Mouse (Mus musculus) heart, embryonic 16.5 days (tissue): ENCODE data around the gene Sema4d. TPM values are rescaled to one million over a fixed set of nuclear protein-coding genes. Genes with fewer than 3 reads are reported as not detected.

ENCODE experiments used
- ATAC-seq: fragments of 200-750 bp; cut with Nextera tagmentation; replicated peaks from 2 replicates; pipeline ENCODE4 v1.8.0; 2017; ENCODE audit warnings: moderate number of reproducible peaks; ENCODE audit not compliant: insufficient read depth, low FRiP score; ENCODE audit errors: extremely low read depth
- H3K27ac ChIP-seq: fragments of 300-500 bp; sonication (generic); 2 replicates; pipeline ENCODE4 v1.5.1; 2014; ENCODE audit warnings: mild to moderate bottlenecking, low read length, control low read depth, moderate library complexity
- H3K27me3 ChIP-seq: fragments of 300-500 bp; sonication (generic); 2 replicates; pipeline ENCODE4 v1.6.1; 2014; ENCODE audit warnings: low read length, mixed read lengths; ENCODE audit not compliant: control insufficient read depth, insufficient read depth
- H3K36me3 ChIP-seq: fragments of 300-500 bp; sonication (generic); 2 replicates; pipeline ENCODE4 v1.6.1; 2014; ENCODE audit not compliant: control insufficient read depth, insufficient read depth
- H3K4me1 ChIP-seq: fragments of 300-500 bp; sonication (generic); 2 replicates; pipeline ENCODE4 v1.6.1; 2014; ENCODE audit warnings: low read length, mixed read lengths; ENCODE audit not compliant: control insufficient read depth, insufficient read depth
- H3K4me2 ChIP-seq: fragments of 300-500 bp; sonication (generic); 2 replicates; pipeline ENCODE4 v1.6.1; 2014; ENCODE audit warnings: low read depth, mild to moderate bottlenecking, control low read depth, low read length
- H3K4me3 ChIP-seq: fragments of 300-500 bp; sonication (generic); 2 replicates; pipeline ENCODE4 v1.5.1; 2014; ENCODE audit warnings: mild to moderate bottlenecking, control low read depth, low read length
- H3K9ac ChIP-seq: fragments of 300-500 bp; sonication (generic); 2 replicates; pipeline ENCODE4 v1.6.1; 2014; ENCODE audit warnings: low read length, control low read depth
- H3K9me3 ChIP-seq: fragments of 300-500 bp; sonication (generic); replicated peaks from 2 replicates; pipeline ENCODE4 v1.6.1; 2016; ENCODE audit warnings: low read length; ENCODE audit not compliant: control insufficient read depth
- WGBS: fragments of 180-500 bp; shearing (Covaris S2); extraction: QIAGEN DNeasy Blood & Tissue Kit; methylation state at CpG from one replicate; pipeline ENCODE4 v1.1.7; 2014; 5-methylcytosine and 5-hydroxymethylcytosine counted together
- polyA plus RNA-seq: library from polyadenylated mRNA; unstranded; fragments of >200 nt; fragmentation: Nextera tagmentation; extraction: Ambion mirVana; gene quantifications from 2 replicates; pipeline ENCODE4 v1.2.1, GENCODE M21; 2015

The Sema4d gene
- polyA plus RNA-seq, 1 experiment from 2014 or later, result 22.5 TPM

DNA sequence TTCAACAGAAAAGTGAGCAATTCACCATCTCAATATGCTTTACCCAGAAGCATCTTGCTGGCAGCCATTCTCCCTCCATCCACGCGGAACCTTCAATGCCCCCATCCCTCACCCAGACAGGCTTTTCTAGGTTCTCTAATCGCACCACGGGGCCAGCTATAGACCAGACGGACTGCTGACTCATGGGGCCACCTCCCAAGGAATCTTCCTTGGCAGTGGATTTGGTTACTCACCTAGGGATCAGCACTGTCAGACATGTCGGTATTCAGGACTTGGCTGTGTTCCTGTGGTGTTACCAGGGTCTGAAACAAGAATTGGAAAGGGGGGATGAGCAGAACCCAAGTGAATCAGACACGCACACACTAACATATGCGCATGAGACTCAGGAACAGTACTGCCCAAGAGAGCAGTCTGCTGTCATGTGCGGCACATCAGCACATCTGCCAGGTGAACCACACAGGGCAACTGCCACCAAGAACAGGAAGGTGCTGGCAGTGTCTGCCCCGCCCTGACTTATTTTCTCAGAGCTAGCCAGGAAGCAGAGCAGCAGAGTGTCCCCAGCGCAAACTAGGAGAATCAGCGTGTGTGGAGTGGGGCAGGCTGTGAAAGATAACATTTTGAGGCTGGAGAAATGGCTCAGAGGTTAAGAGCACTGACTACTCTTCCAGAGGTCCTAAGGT is 30.4 kb downstream of the Sema4d start:
- Histone ChIP-seq H3K9ac (no peak overlapping the region), H3K27me3 (no peaks in the 10 kb centered on the region), H3K4me3 (no peak overlapping the region), H3K27ac (peak overlapping the region; percentile 9; the same call in 1 of the 2 replicates), H3K4me2 (no peak overlapping the region; the same call in 1 of the 2 replicates), H3K4me1 (peaks cover 23% of the 10 kb centered on the region), H3K36me3 (no peaks in the 10 kb centered on the region), H3K9me3 (no peaks in the 10 kb centered on the region)
- WGBS, result 76% methylated on average over 12 of the region's 12 CpGs
- no peak for ATAC-seq

DNA sequence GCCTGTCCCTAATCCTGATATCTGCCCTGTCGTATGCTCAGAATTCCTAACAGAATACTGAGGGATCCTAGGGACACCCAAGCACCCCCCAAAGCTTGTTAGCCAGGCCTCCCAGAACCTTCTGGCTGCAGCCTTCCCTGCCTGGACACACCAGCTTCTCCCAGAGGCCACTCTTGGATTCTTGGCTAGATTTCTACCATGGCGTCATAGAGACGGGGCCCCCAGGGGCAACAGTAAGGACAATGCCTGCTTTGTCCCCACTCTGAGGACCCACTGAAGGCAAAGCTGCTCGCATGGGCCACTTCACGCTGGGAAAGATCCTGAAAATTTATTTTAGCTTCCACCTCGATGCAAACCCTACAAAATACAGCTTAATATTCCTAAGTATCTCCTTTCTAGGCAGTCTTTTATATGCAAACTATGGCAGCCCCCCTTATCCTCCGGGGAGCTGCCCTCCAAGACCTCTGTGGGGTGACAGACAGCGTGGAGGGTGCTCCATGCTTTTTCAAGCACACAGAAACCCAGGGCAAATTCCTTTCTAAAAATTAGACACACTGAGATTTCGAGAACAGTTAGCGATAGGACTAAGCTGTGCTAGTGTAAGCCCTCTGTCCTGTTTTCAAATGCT is 32.2 kb downstream of the Sema4d start:
- Histone ChIP-seq H3K9me3 (no peaks in the 10 kb centered on the region), H3K27me3 (no peaks in the 10 kb centered on the region), H3K4me2 (peak overlapping the region; percentile 4; the same call in 1 of the 2 replicates), H3K27ac (peak overlapping the region; percentile 82), H3K4me3 (no peak overlapping the region), H3K36me3 (no peaks in the 10 kb centered on the region), H3K9ac (peak overlapping the region; percentile 26), H3K4me1 (peaks cover 36% of the 10 kb centered on the region)
- no peak for ATAC-seq
- 42% methylated on average over 10 of the region's 10 CpGs for WGBS

DNA sequence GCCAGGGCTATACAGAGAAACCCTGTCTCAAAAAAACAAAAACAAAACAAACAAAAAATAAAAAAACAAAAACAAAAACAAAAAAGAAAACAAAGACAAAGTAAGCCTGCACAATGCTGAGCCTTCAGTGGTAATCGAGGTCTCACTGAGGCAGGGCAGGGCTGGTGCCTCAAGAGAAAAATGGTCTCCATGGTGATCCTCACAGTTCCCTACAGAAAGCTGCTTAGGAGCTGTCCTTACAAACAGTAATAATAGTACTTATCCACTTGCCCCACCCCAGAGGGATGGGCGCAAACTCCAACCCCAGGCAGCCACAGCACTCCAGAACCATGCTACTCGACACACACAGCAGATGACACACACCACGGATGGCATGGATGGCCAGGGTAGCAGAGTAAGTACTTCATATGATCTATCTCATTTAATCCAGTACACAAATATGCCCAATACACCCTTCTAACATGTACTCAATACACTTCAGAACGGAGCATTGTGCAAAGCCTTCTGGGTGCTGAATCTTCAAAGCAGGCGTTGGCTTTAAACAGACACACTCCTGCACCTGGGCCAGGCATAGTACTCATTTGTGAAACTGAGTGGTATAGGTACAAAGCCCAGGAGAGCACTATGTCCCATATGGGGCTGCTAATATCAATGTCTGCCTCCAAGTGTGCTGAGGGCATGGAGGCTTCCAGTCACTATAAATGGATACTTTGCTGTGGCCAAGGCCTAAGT is 34.1 kb downstream of the Sema4d start:
- Histone ChIP-seq H3K4me2 (no peak overlapping the region), H3K4me3 (no peak overlapping the region), H3K36me3 (no peaks in the 10 kb centered on the region), H3K9ac (no peak overlapping the region), H3K9me3 (no peaks in the 10 kb centered on the region), H3K27ac (peak overlapping the region; percentile 9; the same call in 1 of the 2 replicates), H3K27me3 (no peaks in the 10 kb centered on the region), H3K4me1 (peaks cover 45% of the 10 kb centered on the region)
- no peak for ATAC-seq
- WGBS, result 90% methylated on average over 6 of the region's 6 CpGs

DNA sequence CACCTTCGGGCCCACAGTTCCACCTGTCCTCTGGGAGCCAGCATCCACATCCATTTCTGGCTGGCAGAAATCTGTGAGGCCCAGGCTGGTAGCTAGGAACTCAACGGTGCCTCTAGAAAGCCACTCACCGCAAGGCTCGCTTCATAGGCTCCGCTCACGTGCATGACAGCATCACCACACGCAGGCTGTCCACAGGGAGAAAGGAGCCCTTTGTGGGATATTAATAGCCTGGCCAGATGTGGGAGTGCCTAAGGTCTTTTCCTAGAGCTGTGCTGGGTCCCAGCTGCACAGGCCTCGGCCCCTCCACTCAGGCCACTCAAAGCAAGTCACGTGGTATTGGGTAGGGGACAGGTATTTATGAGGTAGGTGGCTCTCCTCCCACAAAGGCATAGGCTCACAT is 35.1 kb downstream of the Sema4d start:
- 41% methylated on average over 9 of the region's 9 CpGs for WGBS
- Histone ChIP-seq H3K4me3 (no peak overlapping the region), H3K4me2 (0 out of 2 replicates have a peak overlapping the region, but pooled peaks have one; percentile 4), H3K27me3 (no peaks in the 10 kb centered on the region), H3K36me3 (no peaks in the 10 kb centered on the region), H3K4me1 (peaks cover 49% of the 10 kb centered on the region), H3K27ac (peak overlapping the region; percentile 58; the same call in 1 of the 2 replicates), H3K9ac (0 out of 2 replicates have a peak overlapping the region, but pooled peaks have one; percentile 2), H3K9me3 (no peaks in the 10 kb centered on the region)
- peak; percentile 26; the same call in 1 of the 2 replicates for ATAC-seq

DNA sequence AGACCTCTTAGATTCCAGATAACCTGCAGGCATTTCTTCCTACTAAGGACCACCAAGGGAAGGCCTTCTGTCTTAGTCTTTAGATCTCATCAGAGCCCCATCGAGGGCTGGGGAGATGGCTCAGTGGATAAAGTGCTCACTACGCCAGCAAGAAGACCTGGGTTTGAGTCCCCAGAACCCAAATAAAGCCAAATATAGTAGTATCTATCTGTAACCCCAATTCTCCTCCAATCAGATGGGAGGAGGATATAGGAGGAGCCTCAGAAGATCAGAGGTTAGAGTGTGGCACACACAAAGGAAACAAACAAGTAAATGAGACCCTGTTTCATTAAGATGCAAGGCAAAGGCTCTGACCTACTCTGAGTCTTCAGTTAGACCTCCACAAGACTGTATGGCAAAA is 36.4 kb downstream of the Sema4d start:
- peaks cover 62% of the 10 kb centered on the region for H3K4me1 ChIP-seq
- no peaks in the 10 kb centered on the region for H3K36me3 ChIP-seq
- no peak overlapping the region for H3K4me2 ChIP-seq
- H3K27me3 ChIP-seq, result no peaks in the 10 kb centered on the region
- no peak overlapping the region for H3K9ac ChIP-seq
- ATAC-seq, result no peak
- no peak overlapping the region for H3K4me3 ChIP-seq
- H3K9me3 ChIP-seq, result no peaks in the 10 kb centered on the region
- 61% methylated on average over 2 of the region's 2 CpGs for WGBS
- peak overlapping the region; percentile 35; the same call in 1 of the 2 replicates for H3K27ac ChIP-seq

DNA sequence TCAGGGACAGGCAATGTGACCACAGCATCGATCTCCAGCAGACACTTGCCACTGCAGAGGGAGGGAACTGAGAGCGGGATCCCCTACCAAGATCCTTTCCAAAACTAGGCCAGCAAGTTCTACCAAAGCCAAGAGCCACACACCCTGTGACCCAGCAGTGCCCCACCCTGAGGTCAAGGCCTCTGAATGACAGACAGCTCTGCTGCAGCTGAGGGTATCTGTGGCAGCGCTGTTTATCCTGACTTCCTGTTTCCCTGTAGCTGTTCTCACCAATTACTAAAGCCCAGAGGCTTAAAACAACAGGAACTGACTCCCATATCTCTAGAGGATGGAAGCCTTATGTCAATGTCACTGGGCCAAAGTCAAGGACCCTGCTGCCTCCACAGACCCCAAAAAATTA is 37.0 kb downstream of the Sema4d start:
- Histone ChIP-seq H3K9me3 (no peaks in the 10 kb centered on the region), H3K36me3 (no peaks in the 10 kb centered on the region), H3K4me3 (no peak overlapping the region), H3K4me1 (peaks cover 57% of the 10 kb centered on the region), H3K27me3 (no peaks in the 10 kb centered on the region), H3K4me2 (no peak overlapping the region), H3K27ac (peak overlapping the region; percentile 35), H3K9ac (no peak overlapping the region)
- 36% methylated on average over 3 of the region's 3 CpGs for WGBS
- ATAC-seq, result no peak; the same call in 1 of the 2 replicates

DNA sequence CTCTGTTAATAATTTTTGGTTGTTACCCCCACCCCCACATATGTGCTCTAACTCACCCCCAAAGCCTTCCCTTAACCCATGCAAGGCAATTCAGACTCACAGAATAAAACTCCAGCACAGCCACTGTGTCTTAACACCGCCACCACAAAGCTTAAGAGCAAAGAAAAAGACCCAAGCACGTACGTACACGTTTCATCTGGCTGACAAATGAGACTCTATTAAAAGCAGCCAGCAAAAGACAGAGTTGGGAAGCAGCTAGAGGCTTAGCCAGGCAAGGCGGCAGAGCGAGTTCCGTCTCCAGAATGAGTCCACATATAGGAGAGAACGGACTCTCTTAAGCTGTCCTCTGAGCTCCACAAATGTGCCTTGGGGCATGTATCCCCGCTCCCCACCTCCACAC is 37.5 kb downstream of the Sema4d start:
- WGBS, result 67% methylated on average over 9 of the region's 9 CpGs

DNA sequence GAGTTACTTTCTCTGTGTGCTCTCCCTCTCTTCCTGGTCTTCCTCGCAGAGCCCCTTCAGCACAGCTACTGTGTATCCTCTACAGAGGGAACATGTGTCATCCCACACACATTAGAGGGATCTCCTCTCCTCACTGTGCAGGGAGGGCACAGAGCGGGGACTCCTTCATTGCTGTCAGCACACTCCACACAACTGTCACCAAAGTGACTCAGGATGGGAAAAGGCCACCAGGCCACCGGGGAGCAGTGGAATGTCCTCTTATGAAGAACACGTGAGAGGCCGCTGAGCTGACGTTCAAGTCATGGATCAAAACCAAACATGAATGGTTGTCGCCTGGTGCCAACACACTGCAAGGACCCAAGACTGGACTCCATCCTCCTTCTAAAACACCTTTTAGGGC is 38.0 kb downstream of the Sema4d start:
- ATAC-seq, result no peak
- H3K36me3 ChIP-seq, result no peaks in the 10 kb centered on the region
- H3K27me3 ChIP-seq, result no peaks in the 10 kb centered on the region
- H3K9me3 ChIP-seq, result no peaks in the 10 kb centered on the region
- WGBS, result 49% methylated on average over 7 of the region's 7 CpGs
- H3K4me3 ChIP-seq, result no peak overlapping the region
- H3K9ac ChIP-seq, result no peak overlapping the region
- no peak overlapping the region for H3K4me2 ChIP-seq
- H3K4me1 ChIP-seq, result peaks cover 55% of the 10 kb centered on the region
- peak overlapping the region; percentile 17 for H3K27ac ChIP-seq

More for the DNA sequence above, 37.5 kb downstream of the Sema4d start:
- H3K9ac ChIP-seq, result no peak overlapping the region
- no peaks in the 10 kb centered on the region for H3K27me3 ChIP-seq
- H3K4me1 ChIP-seq, result peaks cover 57% of the 10 kb centered on the region
- no peaks in the 10 kb centered on the region for H3K9me3 ChIP-seq
- H3K36me3 ChIP-seq, result no peaks in the 10 kb centered on the region
- no peak overlapping the region for H3K4me2 ChIP-seq
- ATAC-seq, result no peak
- peak overlapping the region; percentile 17 for H3K27ac ChIP-seq
- H3K4me3 ChIP-seq, result no peak overlapping the region
